Mouse (Mus musculus) intestine, embryonic 16.5 days (tissue): Measurements from ENCODE around the gene Fam166a. TPM values are rescaled to one million over a fixed set of nuclear protein-coding genes. Genes with fewer than 3 reads are reported as not detected.

Experiments
- ATAC-seq: fragments of 200-750 bp; cut with Nextera tagmentation; 2 replicates; pipeline ENCODE4 v1.8.0; 2017; ENCODE audit warnings: moderate TSS enrichment, moderate library complexity
- H3K27ac ChIP-seq: fragments of 300-500 bp; sonication (generic); 2 replicates; pipeline ENCODE4 v1.5.1; 2014; ENCODE audit warnings: mild to moderate bottlenecking, low read length
- H3K27me3 ChIP-seq: fragments of 300-500 bp; sonication (generic); replicated peaks from 2 replicates; pipeline ENCODE4 v1.6.1; 2014; ENCODE audit warnings: low read length, control low read depth, mixed read lengths; ENCODE audit not compliant: control insufficient read depth, insufficient read depth
- H3K36me3 ChIP-seq: fragments of 300-500 bp; sonication (generic); 2 replicates; pipeline ENCODE4 v1.6.1; 2014; ENCODE audit warnings: low read length, control low read depth; ENCODE audit not compliant: control insufficient read depth, insufficient read depth
- H3K4me1 ChIP-seq: fragments of 300-500 bp; sonication (generic); 2 replicates; pipeline ENCODE4 v1.6.1; 2014; ENCODE audit warnings: low read length, control low read depth, mixed read lengths; ENCODE audit not compliant: control insufficient read depth, insufficient read depth
- H3K4me2 ChIP-seq: fragments of 300-500 bp; sonication (generic); 2 replicates; pipeline ENCODE4 v1.6.1; 2014; ENCODE audit warnings: low read depth, low read length, control low read depth
- H3K4me3 ChIP-seq: fragments of 300-500 bp; sonication (generic); 2 replicates; pipeline ENCODE4 v1.5.1; 2014; ENCODE audit warnings: mild to moderate bottlenecking, low read length
- H3K9ac ChIP-seq: fragments of 300-500 bp; sonication (generic); 2 replicates; pipeline ENCODE4 v1.6.1; 2014; ENCODE audit warnings: low read depth, low read length
- H3K9me3 ChIP-seq: fragments of 300-500 bp; sonication (generic); 2 replicates; pipeline ENCODE4 v1.6.1; 2016; ENCODE audit warnings: low read length, control low read depth; ENCODE audit not compliant: control insufficient read depth
- WGBS: fragments of 180-500 bp; shearing (Covaris S2); extraction: QIAGEN DNeasy Blood & Tissue Kit; methylation state at CpG from one replicate; pipeline ENCODE4 v1.1.7; 2014; 5-methylcytosine and 5-hydroxymethylcytosine counted together
- polyA plus RNA-seq: library from polyadenylated mRNA; unstranded; fragments of >200 nt; fragmentation: Nextera tagmentation; extraction: Ambion mirVana; gene quantifications from 2 replicates; pipeline ENCODE4 v1.2.1, GENCODE M21; 2015

The Fam166a gene
- polyA plus RNA-seq, 1 experiment from 2014 or later: 0.12 TPM

DNA sequence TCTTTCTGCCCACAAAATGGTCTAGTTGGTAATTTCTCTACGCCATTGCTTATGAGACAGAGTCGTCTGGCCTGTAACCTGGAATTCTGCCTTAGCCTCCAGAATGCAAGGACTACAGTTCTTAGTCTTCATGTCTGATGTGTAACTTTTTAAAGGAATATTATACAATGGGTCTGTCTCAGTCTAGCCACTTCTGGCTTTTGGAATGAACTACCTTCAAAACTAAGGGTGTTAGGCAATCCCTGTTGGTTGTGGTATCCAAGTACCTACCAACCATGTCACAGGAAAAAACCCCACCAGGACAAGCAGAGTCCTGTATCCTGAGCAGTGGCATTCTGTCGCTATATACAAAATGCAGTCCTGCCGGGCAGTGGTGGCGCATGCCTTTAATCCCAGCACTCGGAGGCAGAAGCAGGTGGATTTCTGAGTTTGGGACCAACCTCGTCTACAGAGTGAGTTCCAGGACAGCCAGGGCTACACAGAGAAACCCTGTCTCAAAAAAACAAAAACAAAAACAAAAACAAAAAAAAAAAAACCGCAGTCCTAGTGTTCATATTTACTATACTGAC, 7.3 kb downstream of the Fam166a start:
- Histone ChIP-seq H3K4me2 (peak overlapping the region; percentile 56), H3K27me3 (no peaks in the 10 kb centered on the region), H3K4me1 (peaks cover 34% of the 10 kb centered on the region), H3K27ac (peak overlapping the region; percentile 99), H3K4me3 (peak overlapping the region; percentile 65), H3K9me3 (no peaks in the 10 kb centered on the region), H3K36me3 (0 out of 2 replicates have a peak, but pooled peaks cover 4% of the 10 kb centered on the region), H3K9ac (peak overlapping the region; percentile 76)
- WGBS: 75% methylated on average over 8 of the region's 8 CpGs
- no peak for ATAC-seq

DNA sequence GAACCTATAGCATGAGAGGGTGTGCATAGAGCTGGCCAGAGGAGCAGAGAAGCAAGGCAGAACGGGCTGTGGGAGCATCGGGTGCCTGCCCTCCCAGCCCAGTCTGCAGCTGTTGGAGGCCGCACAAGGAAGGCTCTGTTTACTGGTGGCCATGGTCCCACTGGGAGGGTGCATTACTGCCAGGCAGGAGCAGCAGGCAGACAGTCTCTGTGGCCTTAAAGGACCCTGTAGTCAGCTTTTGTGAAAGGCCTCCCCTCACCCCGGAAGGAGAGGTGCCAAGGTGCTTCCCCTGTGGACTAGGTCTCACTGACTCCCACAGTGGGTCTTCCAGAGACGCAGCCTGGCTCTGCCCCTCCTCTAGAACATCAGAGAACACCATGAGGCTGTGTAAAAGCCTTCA, 8.3 kb downstream of the Fam166a start:
- Histone ChIP-seq H3K4me1 (peaks cover 28% of the 10 kb centered on the region), H3K36me3 (0 out of 2 replicates have a peak, but pooled peaks cover under 1% of the 10 kb centered on the region), H3K9me3 (no peaks in the 10 kb centered on the region), H3K4me3 (no peak overlapping the region), H3K27me3 (no peaks in the 10 kb centered on the region), H3K27ac (no peak overlapping the region), H3K9ac (no peak overlapping the region), H3K4me2 (no peak overlapping the region)
- no peak for ATAC-seq
- WGBS: 79% methylated on average over 5 of the region's 5 CpGs

GRCm38 (mm10) chr2:25227406-25227805, 8.9 kb downstream of the Fam166a start:
- Histone ChIP-seq H3K4me2 (no peak overlapping the region), H3K27ac (no peak overlapping the region), H3K9ac (no peak overlapping the region), H3K36me3 (no peaks in the 10 kb centered on the region), H3K4me3 (no peak overlapping the region), H3K27me3 (no peaks in the 10 kb centered on the region), H3K4me1 (peaks cover 27% of the 10 kb centered on the region), H3K9me3 (no peaks in the 10 kb centered on the region)
- WGBS: 87% methylated on average over 4 of the region's 4 CpGs
- ATAC-seq: no peak

DNA sequence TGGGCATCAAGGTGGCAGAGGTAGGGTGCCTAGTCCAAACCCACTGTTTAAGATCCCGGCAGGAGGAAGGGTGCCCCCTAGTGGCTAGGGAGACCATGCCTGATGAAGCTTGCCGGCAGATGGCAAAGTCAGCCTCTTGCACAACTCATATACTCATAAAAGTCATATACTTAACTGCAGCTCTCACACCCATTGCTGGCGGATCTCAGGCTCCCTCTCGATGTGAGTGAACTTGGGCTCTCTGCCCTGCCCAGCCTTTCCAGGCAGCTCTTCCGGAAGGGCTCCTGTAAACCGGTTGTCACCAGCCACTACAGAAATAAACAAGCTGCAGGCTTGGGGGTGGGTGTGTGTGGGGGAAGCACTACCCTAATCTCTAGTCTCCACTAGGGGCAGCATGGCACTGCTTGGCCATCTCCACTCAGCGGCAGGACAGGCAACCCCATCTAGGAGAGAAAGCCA, 9.9 kb downstream of the Fam166a start:
- WGBS: under 1% methylated on average over 7 of the region's 7 CpGs
- ATAC-seq: peak; percentile 32
- Histone ChIP-seq H3K36me3 (no peaks in the 10 kb centered on the region), H3K9me3 (no peaks in the 10 kb centered on the region), H3K4me2 (peak overlapping the region; percentile 44), H3K4me3 (peak overlapping the region; percentile 31), H3K9ac (peak overlapping the region; percentile 61), H3K27me3 (no peaks in the 10 kb centered on the region), H3K4me1 (peaks cover 28% of the 10 kb centered on the region), H3K27ac (peak overlapping the region; percentile 78)

DNA sequence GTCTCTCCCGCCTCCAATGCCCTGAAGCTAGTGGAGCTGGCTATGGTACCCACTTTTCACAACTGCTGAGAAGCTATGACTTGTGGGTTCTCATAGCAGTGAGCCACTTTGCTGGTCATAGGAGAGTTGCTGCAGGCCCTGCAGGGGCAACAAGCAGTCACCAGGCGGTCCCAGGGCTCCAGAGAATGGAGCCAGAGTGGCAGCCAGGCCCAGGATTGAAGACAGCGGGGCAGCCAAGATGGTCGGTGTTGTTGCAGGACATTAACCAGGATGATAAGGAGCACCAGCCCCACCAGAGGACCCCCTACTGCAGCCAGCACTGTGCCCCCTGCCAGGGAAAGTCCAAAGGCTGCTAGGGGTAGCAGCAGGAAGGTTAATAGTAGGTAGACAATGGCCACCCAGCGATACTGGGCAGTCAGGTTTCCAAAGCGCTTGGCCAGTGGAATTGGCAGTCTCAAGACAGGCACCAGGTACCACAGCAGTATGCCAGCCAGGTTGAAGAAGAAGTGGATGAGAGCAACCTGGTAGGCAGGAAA, 10.5 kb downstream of the Fam166a start:
- Histone ChIP-seq H3K36me3 (no peaks in the 10 kb centered on the region), H3K9ac (peak overlapping the region; percentile 61; the same call in 1 of the 2 replicates), H3K4me2 (peak overlapping the region; percentile 44), H3K4me1 (peaks cover 30% of the 10 kb centered on the region), H3K9me3 (no peaks in the 10 kb centered on the region), H3K27me3 (no peaks in the 10 kb centered on the region), H3K4me3 (peak overlapping the region; percentile 7; the same call in 1 of the 2 replicates), H3K27ac (peak overlapping the region; percentile 78)
- no peak for ATAC-seq
- WGBS: 76% methylated on average over 6 of the region's 6 CpGs

GRCm38 (mm10) chr2:25229582-25229981, 11.0 kb downstream of the Fam166a start:
- 84% methylated on average over 5 of the region's 5 CpGs for WGBS
- no peaks in the 10 kb centered on the region for H3K9me3 ChIP-seq
- H3K4me3 ChIP-seq: no peak overlapping the region
- no peak overlapping the region for H3K4me2 ChIP-seq
- no peaks in the 10 kb centered on the region for H3K27me3 ChIP-seq
- H3K36me3 ChIP-seq: no peaks in the 10 kb centered on the region
- no peak overlapping the region for H3K27ac ChIP-seq
- no peak overlapping the region for H3K9ac ChIP-seq
- peaks cover 30% of the 10 kb centered on the region for H3K4me1 ChIP-seq
- ATAC-seq: no peak

- Histone ChIP-seq H3K4me2 (no peak overlapping the region), H3K4me1 (peaks cover 31% of the 10 kb centered on the region), H3K9me3 (no peaks in the 10 kb centered on the region), H3K27me3 (no peaks in the 10 kb centered on the region), H3K9ac (no peak overlapping the region), H3K36me3 (no peaks in the 10 kb centered on the region), H3K4me3 (no peak overlapping the region), H3K27ac (no peak overlapping the region)
- no peak for ATAC-seq
- 79% methylated on average over 7 of the region's 7 CpGs for WGBS
These were observed 12.0 kb downstream of the Fam166a start for GRCm38 (mm10) chr2:25230581-25230980.

DNA sequence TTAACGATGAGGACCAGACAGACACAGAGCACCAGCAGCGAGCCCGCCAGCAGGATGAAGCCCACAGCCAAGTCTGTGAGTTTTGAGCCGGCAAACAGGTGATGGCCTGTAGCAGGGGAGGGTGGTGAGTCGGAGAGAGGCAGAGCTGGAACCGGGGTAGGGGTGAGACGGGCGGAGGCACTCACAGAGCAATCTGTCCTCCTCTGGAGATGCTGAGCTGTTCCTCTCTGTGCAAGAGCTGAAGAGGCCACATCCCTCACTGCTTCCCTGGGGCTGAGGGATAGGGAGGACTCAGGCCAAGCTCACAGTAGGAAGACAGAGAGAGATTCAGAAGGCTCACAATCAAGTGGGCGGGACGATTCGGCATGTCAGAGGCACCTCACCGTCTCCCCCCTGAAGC, 12.5 kb downstream of the Fam166a start:
- Histone ChIP-seq H3K27me3 (no peaks in the 10 kb centered on the region), H3K4me1 (peaks cover 32% of the 10 kb centered on the region), H3K9me3 (no peaks in the 10 kb centered on the region), H3K27ac (no peak overlapping the region), H3K4me3 (no peak overlapping the region), H3K9ac (no peak overlapping the region), H3K36me3 (no peaks in the 10 kb centered on the region), H3K4me2 (no peak overlapping the region)
- 58% methylated on average over 12 of the region's 12 CpGs for WGBS
- no peak for ATAC-seq

DNA sequence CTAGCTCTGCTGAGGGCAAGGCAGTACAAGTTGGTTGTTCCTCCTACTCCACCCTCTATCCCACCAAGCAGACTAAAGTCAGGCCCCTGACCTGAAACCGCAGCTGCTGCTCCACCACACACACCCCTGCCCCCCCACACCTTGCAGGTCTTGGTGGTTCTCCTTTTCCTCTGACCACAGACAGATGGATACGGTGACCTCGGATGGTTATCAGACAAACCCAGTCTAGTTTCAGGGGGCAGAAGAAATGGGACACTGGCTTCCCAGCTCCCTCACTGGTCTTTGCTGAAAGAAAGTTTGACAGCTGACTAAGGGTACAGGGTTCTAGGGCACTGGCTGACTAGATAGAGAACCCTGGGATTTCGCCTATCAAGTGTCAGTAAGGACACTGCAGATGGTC, 14.9 kb downstream of the Fam166a start:
- no peak overlapping the region for H3K4me3 ChIP-seq
- H3K9me3 ChIP-seq: no peaks in the 10 kb centered on the region
- ATAC-seq: no peak
- H3K4me2 ChIP-seq: 0 out of 2 replicates have a peak overlapping the region, but pooled peaks have one; percentile 38
- H3K9ac ChIP-seq: peak overlapping the region; percentile 0
- H3K4me1 ChIP-seq: peaks cover 45% of the 10 kb centered on the region
- H3K27me3 ChIP-seq: no peaks in the 10 kb centered on the region
- 78% methylated on average over 4 of the region's 4 CpGs for WGBS
- no peaks in the 10 kb centered on the region for H3K36me3 ChIP-seq
- H3K27ac ChIP-seq: peak overlapping the region; percentile 90
